14 mouse cellular contexts compared by ENCODE assay signal in genomic region chr2:169804380-169804779, GRCm38 (mm10).
DNase-seq lines count a peak whose midpoint lies in the region; TF ChIP-seq lines count a peak whose summit lies in the region.
"Had no signal": no experiment of that assay in that cellular context is flagged by ENCODE, and none has a peak within 500 bp of the region (broad histone marks: within the 10 kb centered on the region; RNA-seq: fewer than 3 reads in every experiment).

No protein-coding gene starts in this region.

- no peaks in the 10 kb centered on the region for H3K4me1 ChIP-seq in liver, adult 2 months (ENCODE audit: control insufficient read depth, insufficient read depth, low read length)
- H3K4me1 ChIP-seq: forebrain, embryonic 15.5 days had no signal

- TF ChIP-seq CTCF in liver, adult 2 months (IDR thresholded peaks at IDR 0.05; ENCODE audit: low read depth, low read length), result 0 out of 2 replicates have a peak, but pooled peaks have one; percentile 3

- DNase-seq in embryo, embryonic 10 days (ENCODE audit: low spot score), result peak; percentile 49
- DNase-seq in embryo, embryonic 9.5 days (ENCODE audit: extremely low spot score), result no peak
- DNase-seq in liver, adult 2 months (ENCODE audit: extremely low read depth, low read depth, low spot score), result no peak
- DNase-seq in liver, result no peak
- DNase-seq in embryo, embryonic 11 days, result peak; percentile 58
- DNase-seq in mesoderm, embryonic 11.5 days (ENCODE audit: low read depth, low spot score), result peak; percentile 41
- DNase-seq in frontal cortex, postnatal 14 days (ENCODE audit: low spot score in 2 of 2), result no peak
- no peak for DNase-seq in ovary, postnatal 10 days (ENCODE audit: low spot score)
- DNase-seq: cerebellum, postnatal 36 days; gastrocnemius, postnatal 14 days; kidney, postnatal 36 days; lung, adult 18-20 months; thymus, postnatal 25 days had no signal

- H3K9ac ChIP-seq in liver, adult 2 months (ENCODE audit: low read depth, low read length), result no peak overlapping the region
- H3K9ac ChIP-seq: forebrain, embryonic 15.5 days had no signal

- H3K79me2 ChIP-seq in liver, adult 2 months (ENCODE audit: control insufficient read depth, insufficient read depth, low read length), result no peaks in the 10 kb centered on the region

- 78% methylated on average over 5 of the region's 5 CpGs for WGBS in liver, adult 2 months

- no peaks in the 10 kb centered on the region for H3K36me3 ChIP-seq in liver, adult 2 months (ENCODE audit: control insufficient read depth, insufficient read depth, low read length)
- H3K36me3 ChIP-seq: forebrain, embryonic 15.5 days had no signal

- no peaks in the 10 kb centered on the region; the same call in 1 of the 2 replicates for H3K27me3 ChIP-seq in liver, adult 2 months (ENCODE audit: control insufficient read depth, insufficient read depth, low read length)
- H3K27me3 ChIP-seq: forebrain, embryonic 15.5 days had no signal

- H3K27ac ChIP-seq in liver, adult 2 months (replicated peaks; ENCODE audit: insufficient read depth, low read depth, low read length), result no peak overlapping the region
- H3K27ac ChIP-seq: forebrain, embryonic 15.5 days had no signal

- H3K4me3 ChIP-seq in liver, adult 2 months (ENCODE audit: insufficient read depth, low read depth, low read length), result no peak overlapping the region
- H3K4me3 ChIP-seq: forebrain, embryonic 15.5 days had no signal

- no peak for TF ChIP-seq POLR2A in liver, adult 2 months (IDR thresholded peaks at IDR 0.05; ENCODE audit: extremely low read depth, insufficient read depth, low read length)

Comparison
In these comparisons a context has a peak if more than half of its experiments do, and no peak if none do; other contexts are left out.
1. DNase-seq: peak in embryo, embryonic 10 days (single experiment), embryo, embryonic 11 days (single experiment) and mesoderm, embryonic 11.5 days (single experiment); none in embryo, embryonic 9.5 days (single experiment), liver, adult 2 months (single experiment), liver (single experiment), frontal cortex, postnatal 14 days (0 of 2) and ovary, postnatal 10 days (single experiment).